Comparison of ENCODE assay signal across 7 mouse cellular contexts in the genomic region with DNA sequence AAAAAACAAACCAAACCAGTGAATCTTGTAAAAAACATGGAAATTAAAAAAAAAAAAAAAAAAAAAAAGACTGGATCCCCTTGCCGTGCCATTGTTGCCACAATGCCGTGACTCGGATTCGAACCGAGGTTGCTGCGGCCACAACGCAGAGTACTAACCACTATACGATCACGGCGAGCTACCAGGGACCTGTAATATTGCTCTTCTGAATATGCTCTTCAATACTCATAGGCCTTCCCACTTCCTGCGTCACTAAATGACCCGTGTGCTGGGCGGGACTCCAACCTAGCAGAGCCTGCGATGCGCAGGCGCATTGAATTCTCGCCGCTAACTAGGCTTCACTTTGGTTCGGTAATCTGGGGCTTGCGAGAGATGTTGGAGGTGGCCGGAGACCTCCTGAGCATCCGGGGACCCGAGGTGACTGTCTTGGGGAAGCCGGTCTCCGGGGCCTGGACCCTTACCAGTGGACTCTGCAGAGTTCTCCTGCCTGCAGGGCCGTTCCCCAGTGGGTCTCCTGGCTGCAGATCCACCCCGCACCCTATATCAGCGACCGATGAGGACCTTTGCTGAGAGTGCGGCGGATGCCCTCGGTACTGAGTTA. TPM values are rescaled to one million over a fixed set of nuclear protein-coding genes. Genes with fewer than 3 reads are reported as not detected.
A peak's percentile ranks its signal among the peaks of the same experiment; 100 is the strongest.
DNase-seq lines count a peak whose midpoint lies in the region; ATAC-seq lines count a peak whose summit lies in the region.

No protein-coding gene starts in this region.

- H3K4me3 ChIP-seq in intestine, embryonic 15.5 days (replicated peaks) = peak overlapping the region; percentile 77
- H3K4me3 ChIP-seq in midbrain, embryonic 10.5 days = peak overlapping the region; percentile 64

- peak; percentile 87 for ATAC-seq in intestine, embryonic 15.5 days

- peak; percentile 96 to 99 for DNase-seq in adrenal gland, adult (ENCODE audit: inconsistent age in 2 of 2, low spot score in 1 of 2)
- peak; percentile 99 for DNase-seq in embryo, embryonic 10.5 days (ENCODE audit: low spot score)
- DNase-seq in gastrocnemius, postnatal 25 days = peak; percentile 88
- DNase-seq in left cerebral cortex, postnatal 25 days (ENCODE audit: low spot score in 2 of 2) = peak; percentile 96 to 99
- peak; percentile 96 for DNase-seq in midbrain, embryonic 10.5 days (ENCODE audit: low spot score)
- peak; percentile 94 for DNase-seq in right cerebral cortex, postnatal 4 days

- peak overlapping the region; percentile 92 for H3K27ac ChIP-seq in intestine, embryonic 15.5 days
- peak overlapping the region; percentile 90 for H3K27ac ChIP-seq in midbrain, embryonic 10.5 days (replicated peaks)

- H3K36me3 ChIP-seq in intestine, embryonic 15.5 days = no peaks in the 10 kb centered on the region
- no peaks in the 10 kb centered on the region for H3K36me3 ChIP-seq in midbrain, embryonic 10.5 days

- peak overlapping the region; percentile 64 for H3K9ac ChIP-seq in intestine, embryonic 15.5 days

- no peaks in the 10 kb centered on the region for H3K9me3 ChIP-seq in intestine, embryonic 15.5 days
- no peaks in the 10 kb centered on the region for H3K9me3 ChIP-seq in midbrain, embryonic 10.5 days (replicated peaks)

- peaks cover under 1% of the 10 kb centered on the region; the same call in 1 of the 2 replicates for H3K4me1 ChIP-seq in intestine, embryonic 15.5 days (replicated peaks)
- peaks cover 19% of the 10 kb centered on the region for H3K4me1 ChIP-seq in midbrain, embryonic 10.5 days

- no peaks in the 10 kb centered on the region for H3K27me3 ChIP-seq in intestine, embryonic 15.5 days (replicated peaks)
- peaks cover 18% of the 10 kb centered on the region for H3K27me3 ChIP-seq in midbrain, embryonic 10.5 days (ENCODE audit: low read depth, poor library complexity, severe bottlenecking)

- peak overlapping the region; percentile 91 for H3K4me2 ChIP-seq in intestine, embryonic 15.5 days (replicated peaks)

- under 1% methylated on average over 32 of the region's 32 CpGs for WGBS in intestine, embryonic 15.5 days
- WGBS in midbrain, embryonic 10.5 days = under 1% methylated on average over 32 of the region's 32 CpGs

- intact Hi-C loops in left cerebral cortex, postnatal 25 days (cut with DNase I) = loop anchor here (1.0 to 5.0 kb wide), 4 partner anchors 73 to 258 kb away; a partner anchor contains a TSS

RNA-seq across cellular contexts. Expression of a gene that starts 6.5 kb away (rescaled TPM):
- total RNA-seq in gastrocnemius, postnatal 25 days (2021) = 1 to 10 TPM; 2.0 to 2.7 TPM
- polyA plus RNA-seq in intestine, embryonic 15.5 days (2015; fragmentation: Nextera tagmentation; extraction: Ambion mirVana) = 2.7 and 3.6 TPM in 2 replicates
- total RNA-seq in left cerebral cortex, postnatal 25 days (2021) = 10 to 100 TPM; 64.9 to 72.2 TPM
- 5.8 and 7.9 TPM in 2 replicates for polyA plus RNA-seq in midbrain, embryonic 10.5 days (2016; fragmentation: Nextera tagmentation; extraction: Ambion mirVana)

RNA-seq across cellular contexts. Expression of a gene that starts 50.8 kb away (rescaled TPM):
- total RNA-seq in gastrocnemius, postnatal 25 days (2021) = 1 to 10 TPM; 4.8 to 5.6 TPM
- 63.2 and 66.0 TPM in 2 replicates for polyA plus RNA-seq in intestine, embryonic 15.5 days (2015; fragmentation: Nextera tagmentation; extraction: Ambion mirVana)
- total RNA-seq in left cerebral cortex, postnatal 25 days (2021) = not detected
- polyA plus RNA-seq in midbrain, embryonic 10.5 days (2016; fragmentation: Nextera tagmentation; extraction: Ambion mirVana) = not detected in 2 replicates

Comparison
In these comparisons a context has a peak if more than half of its experiments do, and no peak if none do; other contexts are left out.
1. Peak in every context shown above with its lines: DNase-seq, ATAC-seq, H3K4me3 ChIP-seq and H3K27ac ChIP-seq.
2. RNA of a gene that starts 6.5 kb away (total RNA-seq): 64.9 to 72.2 TPM in left cerebral cortex, postnatal 25 days; 2.0 to 2.7 TPM in gastrocnemius, postnatal 25 days; every median in the first group is over 10 times any median in the second.
3. RNA of a gene that starts 50.8 kb away (total RNA-seq): 4.8 to 5.6 TPM in gastrocnemius, postnatal 25 days; not detected in left cerebral cortex, postnatal 25 days; every median in the first group is over 4 times any median in the second.